Mouse (Mus musculus) neural tube, embryonic 15.5 days (tissue): ENCODE results near the gene Prkca. TPM values are rescaled to one million over a fixed set of nuclear protein-coding genes. Genes with fewer than 3 reads are reported as not detected.

ENCODE experiments used
- ATAC-seq: fragments of 200-750 bp; cut with Nextera tagmentation; 2 replicates; pipeline ENCODE4 v1.8.0; 2017; ENCODE audit warnings: mild to moderate bottlenecking, moderate TSS enrichment, moderate library complexity; ENCODE audit not compliant: low FRiP score
- H3K27ac ChIP-seq: fragments of 300-500 bp; sonication (generic); replicated peaks from 2 replicates; pipeline ENCODE4 v1.5.1; 2015; ENCODE audit warnings: mild to moderate bottlenecking, inconsistent platforms
- H3K27me3 ChIP-seq: fragments of 300-500 bp; sonication (generic); replicated peaks from 2 replicates; pipeline ENCODE4 v1.6.1; 2015; ENCODE audit warnings: inconsistent platforms
- H3K36me3 ChIP-seq: fragments of 300-500 bp; sonication (generic); 2 replicates; pipeline ENCODE4 v1.6.1; 2015; ENCODE audit warnings: inconsistent platforms
- H3K4me1 ChIP-seq: fragments of 300-500 bp; sonication (generic); 2 replicates; pipeline ENCODE4 v1.6.1; 2015; ENCODE audit warnings: inconsistent platforms
- H3K4me2 ChIP-seq: fragments of 300-500 bp; sonication (generic); 2 replicates; pipeline ENCODE4 v1.6.1; 2015; ENCODE audit warnings: inconsistent platforms, mild to moderate bottlenecking, moderate library complexity
- H3K4me3 ChIP-seq: fragments of 300-500 bp; sonication (generic); replicated peaks from 2 replicates; pipeline ENCODE4 v1.5.1; 2015; ENCODE audit warnings: mild to moderate bottlenecking, inconsistent platforms
- H3K9ac ChIP-seq: fragments of 300-500 bp; sonication (generic); replicated peaks from 2 replicates; pipeline ENCODE4 v1.6.1; 2015; ENCODE audit warnings: mild to moderate bottlenecking, inconsistent platforms
- H3K9me3 ChIP-seq: fragments of 300-500 bp; sonication (generic); replicated peaks from 2 replicates; pipeline ENCODE4 v1.6.1; 2016; ENCODE audit warnings: inconsistent platforms
- WGBS: fragments of 180-500 bp; shearing (Covaris S2); methylation state at CpG from one replicate; pipeline ENCODE4 v1.1.7; 2015; ENCODE audit warnings: mixed read lengths; 5-methylcytosine and 5-hydroxymethylcytosine counted together
- polyA plus RNA-seq: library from polyadenylated mRNA; unstranded; fragments of >200 nt; fragmentation: Nextera tagmentation; extraction: Ambion mirVana; gene quantifications from 2 replicates; pipeline ENCODE4 v1.2.1, GENCODE M21; 2015

The Prkca gene
- polyA plus RNA-seq, 1 experiment from 2014 or later, result 9.1 TPM

DNA sequence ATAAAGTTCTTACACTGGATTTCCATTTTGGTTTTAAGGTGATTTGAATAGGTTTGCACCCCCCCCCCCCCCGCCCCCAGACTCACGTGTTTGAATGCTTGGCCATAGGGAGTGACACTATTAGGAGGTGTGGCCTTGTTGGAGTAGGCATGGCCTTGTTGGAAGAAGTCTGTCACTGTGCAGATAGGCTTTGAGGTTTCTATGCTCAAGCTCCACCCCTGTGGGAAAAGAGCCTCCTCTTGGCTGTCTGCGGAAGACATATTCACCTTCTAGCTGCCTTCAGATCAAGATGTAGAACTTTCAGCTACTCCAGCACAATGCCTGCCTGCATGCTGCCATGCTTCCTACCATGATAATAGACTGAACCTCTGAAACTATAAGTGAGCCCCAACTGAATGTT, 49.9 kb downstream of the Prkca start:
- Histone ChIP-seq H3K4me2 (no peak overlapping the region), H3K9me3 (no peaks in the 10 kb centered on the region), H3K27me3 (no peaks in the 10 kb centered on the region), H3K27ac (no peak overlapping the region), H3K36me3 (no peaks in the 10 kb centered on the region), H3K4me1 (peaks cover 11% of the 10 kb centered on the region; the same call in 1 of the 2 replicates), H3K4me3 (no peak overlapping the region), H3K9ac (no peak overlapping the region)
- ATAC-seq, result no peak
- 73% methylated on average over 3 of the region's 3 CpGs for WGBS

DNA sequence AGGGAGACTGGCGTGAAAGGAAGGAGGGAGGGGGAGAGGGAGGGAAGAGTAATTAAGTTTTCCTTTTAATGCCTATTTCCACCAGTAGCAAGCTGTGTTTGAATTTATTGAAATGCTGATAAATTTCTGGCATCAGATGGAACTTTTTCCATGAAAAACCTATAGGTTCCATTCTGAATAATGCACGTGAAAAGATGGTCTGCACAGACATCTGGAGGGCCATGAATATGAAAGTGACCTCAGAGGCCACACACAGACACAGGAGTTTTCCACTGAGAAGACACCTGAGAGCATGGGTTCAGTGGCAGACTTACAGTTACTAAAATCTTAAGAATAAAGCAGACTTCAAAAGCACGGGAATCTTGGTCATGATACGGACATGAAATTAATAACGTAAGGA, 54.5 kb downstream of the Prkca start:
- WGBS, result 85% methylated on average over 5 of the region's 5 CpGs
- H3K27me3 ChIP-seq, result no peaks in the 10 kb centered on the region
- H3K9me3 ChIP-seq, result no peaks in the 10 kb centered on the region
- no peak overlapping the region for H3K27ac ChIP-seq
- H3K4me1 ChIP-seq, result peaks cover 12% of the 10 kb centered on the region
- ATAC-seq, result no peak
- H3K4me2 ChIP-seq, result no peak overlapping the region
- H3K9ac ChIP-seq, result no peak overlapping the region
- H3K36me3 ChIP-seq, result no peaks in the 10 kb centered on the region
- no peak overlapping the region for H3K4me3 ChIP-seq

DNA sequence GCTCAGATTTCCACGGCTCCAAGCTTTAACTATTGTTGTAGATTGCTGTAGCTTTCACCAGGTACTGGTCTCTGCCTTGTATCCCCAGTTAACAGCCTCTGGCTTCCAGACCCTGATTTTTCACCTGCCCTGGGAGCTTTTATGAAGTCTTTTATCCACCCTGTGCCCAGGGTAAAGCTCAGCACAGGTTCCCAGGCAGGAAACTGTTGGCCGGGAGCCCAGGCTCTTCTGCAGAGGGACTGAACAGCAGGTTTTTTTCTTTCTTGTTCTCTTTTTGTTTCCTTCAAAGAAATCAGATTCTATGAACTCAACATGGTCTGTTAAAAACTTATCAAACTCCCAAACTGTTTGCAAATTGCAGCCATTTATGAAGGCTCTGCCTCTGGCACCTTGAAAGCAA, 56.4 kb downstream of the Prkca start:
- no peaks in the 10 kb centered on the region for H3K9me3 ChIP-seq
- no peaks in the 10 kb centered on the region for H3K27me3 ChIP-seq
- no peak overlapping the region for H3K4me3 ChIP-seq
- no peak overlapping the region for H3K9ac ChIP-seq
- no peak for ATAC-seq
- WGBS, result 56% methylated on average over 2 of the region's 2 CpGs
- no peaks in the 10 kb centered on the region for H3K36me3 ChIP-seq
- H3K27ac ChIP-seq, result no peak overlapping the region
- no peak overlapping the region for H3K4me2 ChIP-seq
- peaks cover 12% of the 10 kb centered on the region for H3K4me1 ChIP-seq

DNA sequence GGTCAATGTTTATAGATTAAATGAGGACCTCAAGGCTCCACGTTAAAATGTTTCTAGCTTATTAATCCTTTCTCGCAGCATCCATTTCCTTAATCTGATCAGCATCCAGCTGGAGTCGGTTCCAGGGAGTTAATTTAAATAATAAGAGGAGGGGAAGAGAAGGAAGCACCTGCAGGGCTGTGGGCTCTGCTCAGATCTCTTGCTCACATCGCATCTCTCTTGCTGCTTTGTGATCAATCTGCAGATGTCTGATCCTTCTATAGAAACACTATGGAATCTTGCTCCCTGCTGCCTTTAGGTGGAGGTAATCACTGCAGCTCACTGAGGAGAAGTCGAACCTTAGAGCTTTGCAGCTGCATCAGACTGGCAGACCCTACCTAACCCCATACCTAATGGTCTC, 58.7 kb downstream of the Prkca start:
- no peak overlapping the region for H3K27ac ChIP-seq
- H3K9ac ChIP-seq, result no peak overlapping the region
- WGBS, result 34% methylated on average over 5 of the region's 5 CpGs
- H3K27me3 ChIP-seq, result no peaks in the 10 kb centered on the region
- H3K4me2 ChIP-seq, result no peak overlapping the region
- no peaks in the 10 kb centered on the region for H3K36me3 ChIP-seq
- H3K9me3 ChIP-seq, result no peaks in the 10 kb centered on the region
- ATAC-seq, result no peak
- no peak overlapping the region for H3K4me3 ChIP-seq
- H3K4me1 ChIP-seq, result peaks cover 18% of the 10 kb centered on the region

DNA sequence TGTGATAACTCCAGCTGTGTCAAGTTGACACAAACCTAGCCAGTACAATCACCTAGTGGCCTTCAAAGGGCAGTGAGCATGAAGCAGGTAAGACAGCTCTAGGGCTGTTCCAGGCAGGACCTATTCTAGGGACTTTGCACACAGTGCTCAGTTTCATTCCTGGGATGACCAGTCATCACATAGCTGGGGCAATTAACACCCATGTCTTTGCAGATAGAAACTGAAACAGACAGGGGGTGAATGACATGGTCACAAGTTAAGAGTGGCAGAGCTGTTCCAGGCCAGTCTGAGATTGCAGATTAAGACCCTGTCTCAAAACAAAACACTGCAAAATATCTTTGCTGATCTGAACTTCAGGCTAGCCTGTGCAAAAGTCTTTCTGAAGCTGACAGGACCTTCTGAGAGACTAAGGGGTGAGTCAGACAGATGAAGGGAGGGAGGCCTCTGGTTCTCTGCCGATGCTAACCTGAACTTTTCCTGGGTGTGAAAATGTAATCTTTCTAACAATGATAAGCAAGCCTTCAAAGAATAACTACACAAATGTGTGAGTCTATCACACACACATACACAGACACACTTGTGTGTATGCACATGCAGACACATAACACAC, 60.8 kb downstream of the Prkca start:
- Histone ChIP-seq H3K4me3 (no peak overlapping the region), H3K4me1 (peaks cover 19% of the 10 kb centered on the region), H3K9ac (no peak overlapping the region), H3K4me2 (no peak overlapping the region), H3K9me3 (no peaks in the 10 kb centered on the region), H3K27me3 (no peaks in the 10 kb centered on the region), H3K27ac (no peak overlapping the region), H3K36me3 (no peaks in the 10 kb centered on the region)
- WGBS, result 81% methylated on average over 1 of the region's 1 CpGs
- ATAC-seq, result no peak

DNA sequence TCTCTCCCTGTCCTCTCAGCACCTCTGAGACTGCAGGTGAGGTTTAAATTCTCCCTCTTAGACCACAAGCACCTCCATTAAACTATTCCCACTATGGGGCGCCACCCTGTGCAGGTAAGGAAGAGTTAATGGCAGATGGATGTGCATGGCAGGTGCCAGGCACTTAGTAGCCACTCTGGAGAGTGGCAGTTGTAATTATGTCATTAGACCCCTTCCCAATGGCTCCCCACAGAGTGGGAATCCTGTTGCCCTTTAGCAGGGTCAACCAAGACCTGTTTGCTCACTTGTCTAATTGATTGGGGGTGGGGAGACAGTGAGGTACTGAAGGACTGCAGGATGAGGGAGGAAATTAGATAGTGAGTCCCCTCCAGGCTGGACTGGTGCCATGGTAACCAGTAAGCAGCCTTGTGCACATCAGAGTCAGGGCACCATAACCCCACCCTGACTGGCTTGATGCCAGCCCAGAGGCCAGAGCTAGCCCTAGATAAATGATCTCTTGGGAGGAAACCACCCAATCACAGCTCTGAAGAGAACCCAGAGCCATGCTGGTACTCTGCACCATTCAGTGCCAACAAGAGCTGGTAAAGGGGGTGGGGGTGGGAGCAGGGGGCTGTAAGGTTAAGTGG, 63.9 kb downstream of the Prkca start:
- H3K9ac ChIP-seq, result no peak overlapping the region
- no peak overlapping the region for H3K4me3 ChIP-seq
- no peak for ATAC-seq
- WGBS, result 95% methylated on average over 1 of the region's 1 CpGs
- no peak overlapping the region for H3K27ac ChIP-seq
- no peak overlapping the region for H3K4me2 ChIP-seq
- no peaks in the 10 kb centered on the region for H3K27me3 ChIP-seq
- H3K9me3 ChIP-seq, result no peaks in the 10 kb centered on the region
- peaks cover 21% of the 10 kb centered on the region for H3K4me1 ChIP-seq
- H3K36me3 ChIP-seq, result no peaks in the 10 kb centered on the region

DNA sequence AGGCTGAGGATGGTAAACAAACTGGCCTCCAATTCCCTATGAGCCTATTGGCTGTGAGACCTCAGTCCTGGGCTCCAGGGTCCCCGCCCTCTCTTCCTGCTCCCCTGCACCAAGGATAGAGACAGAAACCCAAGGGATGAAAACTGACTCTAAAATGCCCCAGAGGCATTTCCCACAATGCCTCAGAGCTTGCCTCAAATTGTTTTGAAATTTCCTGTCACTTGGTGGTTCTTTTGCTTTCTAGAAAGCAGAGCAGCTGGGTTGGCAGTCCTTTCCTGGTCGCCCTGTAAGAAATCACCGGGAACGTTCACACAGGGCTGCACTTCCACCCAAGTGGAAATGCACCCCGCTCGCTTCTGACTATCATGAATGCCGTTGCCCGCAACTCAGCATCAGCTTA, 66.6 kb downstream of the Prkca start:
- H3K9ac ChIP-seq, result no peak overlapping the region
- no peaks in the 10 kb centered on the region for H3K9me3 ChIP-seq
- no peak overlapping the region for H3K27ac ChIP-seq
- H3K4me3 ChIP-seq, result no peak overlapping the region
- H3K27me3 ChIP-seq, result no peaks in the 10 kb centered on the region
- ATAC-seq, result no peak
- H3K36me3 ChIP-seq, result no peaks in the 10 kb centered on the region
- H3K4me1 ChIP-seq, result peaks cover 25% of the 10 kb centered on the region
- WGBS, result 80% methylated on average over 8 of the region's 8 CpGs
- H3K4me2 ChIP-seq, result no peak overlapping the region

DNA sequence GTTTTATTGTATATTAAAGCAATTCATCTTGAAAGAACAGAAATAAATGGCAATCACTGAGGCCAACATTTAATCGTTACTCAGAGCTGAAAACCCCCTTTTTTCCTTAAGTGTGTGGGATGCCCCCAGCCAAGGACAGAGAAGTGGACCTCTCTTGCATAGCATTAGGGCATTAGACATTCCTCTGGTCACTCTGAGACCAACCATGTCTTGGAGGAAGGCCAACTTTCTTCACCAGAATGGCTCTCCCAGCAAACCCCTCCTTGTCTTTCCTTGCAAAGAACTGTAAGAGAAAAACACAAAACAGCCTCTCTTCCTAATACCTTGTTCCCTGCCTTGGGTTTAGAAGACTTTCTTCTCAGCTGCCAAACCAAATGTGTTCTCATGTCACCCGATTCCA, 67.6 kb downstream of the Prkca start:
- no peak for ATAC-seq
- Histone ChIP-seq H3K9ac (no peak overlapping the region), H3K27ac (peak overlapping the region; percentile 58; the same call in 1 of the 2 replicates), H3K4me1 (peaks cover 25% of the 10 kb centered on the region), H3K27me3 (no peaks in the 10 kb centered on the region), H3K4me2 (no peak overlapping the region), H3K36me3 (no peaks in the 10 kb centered on the region), H3K4me3 (no peak overlapping the region), H3K9me3 (no peaks in the 10 kb centered on the region)
- WGBS, result 63% methylated on average over 2 of the region's 2 CpGs

DNA sequence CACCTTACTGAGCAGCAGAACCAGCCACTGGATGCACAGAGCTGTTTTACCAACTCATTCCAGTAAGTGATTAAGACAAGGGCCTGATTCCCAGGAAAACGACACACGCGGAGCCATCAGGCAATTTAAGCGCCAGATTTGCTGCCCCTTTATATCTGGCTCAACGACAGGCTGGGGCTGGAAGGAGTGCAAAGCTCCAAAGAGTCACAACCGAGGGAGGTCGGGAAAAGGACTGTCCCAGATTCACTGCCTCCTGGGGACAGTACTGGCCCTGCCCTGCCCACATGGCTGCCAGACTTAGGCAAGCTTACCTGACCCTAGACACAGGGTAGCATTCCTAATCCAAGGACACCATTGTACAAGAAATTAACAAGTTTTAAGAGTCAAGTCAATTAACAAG, 69.7 kb downstream of the Prkca start:
- no peak for ATAC-seq
- Histone ChIP-seq H3K9me3 (no peaks in the 10 kb centered on the region), H3K9ac (no peak overlapping the region), H3K4me2 (no peak overlapping the region), H3K27ac (no peak overlapping the region), H3K36me3 (no peaks in the 10 kb centered on the region), H3K4me1 (peaks cover 28% of the 10 kb centered on the region), H3K27me3 (no peaks in the 10 kb centered on the region), H3K4me3 (no peak overlapping the region)
- WGBS, result 30% methylated on average over 7 of the region's 7 CpGs

DNA sequence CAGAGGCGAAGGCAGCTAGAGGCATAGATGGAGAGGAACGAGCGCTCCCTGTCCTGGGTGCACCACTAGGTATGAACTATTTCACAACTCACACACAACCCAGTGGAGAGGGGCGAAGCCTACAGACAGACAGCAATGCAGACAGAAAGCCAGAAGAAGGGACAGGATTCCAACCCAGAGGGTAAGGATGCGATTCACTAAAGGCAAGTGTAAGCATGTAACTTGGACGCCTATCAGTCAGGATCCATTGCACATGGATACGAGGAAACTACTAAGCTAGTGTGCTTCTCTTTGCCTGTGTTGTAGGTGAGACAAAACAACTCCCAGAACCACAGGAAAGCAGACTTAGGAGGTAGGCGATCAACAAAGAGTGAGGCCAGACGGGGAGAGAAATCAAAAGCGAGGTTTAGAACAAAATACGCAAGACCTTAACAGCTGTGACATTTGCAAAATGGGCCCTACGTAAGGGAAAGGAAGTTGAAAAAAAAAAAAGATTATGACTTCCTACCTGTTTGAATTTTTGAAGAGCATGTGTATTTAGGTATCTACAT, 70.2 kb downstream of the Prkca start:
- no peak overlapping the region for H3K27ac ChIP-seq
- no peaks in the 10 kb centered on the region for H3K36me3 ChIP-seq
- no peaks in the 10 kb centered on the region for H3K27me3 ChIP-seq
- H3K4me2 ChIP-seq, result no peak overlapping the region
- WGBS, result 92% methylated on average over 12 of the region's 12 CpGs
- H3K9ac ChIP-seq, result no peak overlapping the region
- no peak overlapping the region for H3K4me3 ChIP-seq
- no peak for ATAC-seq
- peaks cover 34% of the 10 kb centered on the region for H3K4me1 ChIP-seq
- no peaks in the 10 kb centered on the region for H3K9me3 ChIP-seq

DNA sequence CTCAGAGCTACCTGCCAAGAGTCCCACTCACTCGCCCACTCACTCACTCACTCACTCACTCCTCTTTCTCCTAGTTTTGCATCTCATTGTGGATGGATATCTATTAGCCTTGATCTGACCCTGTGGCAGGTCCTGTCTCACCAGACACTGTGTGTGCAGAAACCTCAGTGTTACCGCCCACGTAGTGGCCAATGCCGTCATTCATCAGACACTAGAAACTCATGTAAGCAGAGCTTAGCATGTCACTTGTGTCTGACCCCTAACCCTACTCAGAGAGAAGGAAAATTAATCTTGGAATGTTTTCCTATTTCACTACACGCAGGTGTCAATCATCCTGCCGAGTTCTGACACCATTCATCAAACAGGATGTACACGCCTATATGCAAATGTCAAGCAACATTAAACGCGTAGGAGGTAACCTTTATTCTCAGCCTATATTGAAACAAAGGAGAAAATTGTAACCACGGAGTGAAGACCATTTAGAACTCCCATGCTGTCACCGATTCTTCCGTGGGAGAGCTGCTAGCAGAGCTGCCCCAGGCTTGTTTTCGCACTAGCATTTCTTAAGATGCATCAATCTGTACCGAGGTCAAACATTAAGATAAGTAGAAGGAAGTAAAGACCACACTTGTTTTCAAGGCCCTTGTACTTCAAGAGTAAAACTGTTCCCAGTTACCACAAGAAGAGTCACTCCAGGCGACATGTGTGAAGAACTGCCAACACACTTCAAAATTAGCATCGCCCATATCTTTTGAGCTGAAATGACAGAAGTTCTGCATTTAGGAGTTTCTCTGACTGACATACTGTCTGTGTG, 70.9 kb downstream of the Prkca start:
- H3K4me2 ChIP-seq, result no peak overlapping the region
- no peak for ATAC-seq
- 78% methylated on average over 16 of the region's 16 CpGs for WGBS
- H3K9ac ChIP-seq, result no peak overlapping the region
- H3K4me3 ChIP-seq, result no peak overlapping the region
- H3K9me3 ChIP-seq, result no peaks in the 10 kb centered on the region
- H3K4me1 ChIP-seq, result peaks cover 41% of the 10 kb centered on the region
- no peaks in the 10 kb centered on the region for H3K27me3 ChIP-seq
- H3K36me3 ChIP-seq, result no peaks in the 10 kb centered on the region
- H3K27ac ChIP-seq, result no peak overlapping the region

DNA sequence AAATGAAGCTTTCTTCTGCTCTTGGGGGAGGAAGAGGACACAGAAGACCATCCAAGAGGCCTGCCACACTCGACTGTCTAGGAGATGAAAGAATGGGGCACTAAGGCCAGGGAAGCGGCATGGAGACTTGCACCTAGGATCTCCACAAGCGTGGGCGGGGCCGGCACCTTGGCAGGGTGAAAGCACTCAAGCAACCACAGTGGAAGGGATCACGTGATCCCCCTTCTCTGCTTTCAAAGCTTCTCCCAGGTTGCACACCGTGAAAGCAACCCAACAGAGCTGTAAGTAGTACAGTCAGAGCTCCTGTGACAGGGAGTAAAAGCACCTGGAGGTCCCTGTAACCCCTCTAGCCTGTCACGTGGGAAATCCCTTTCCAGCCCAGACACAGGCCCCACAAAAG, 72.4 kb downstream of the Prkca start:
- H3K9me3 ChIP-seq, result no peaks in the 10 kb centered on the region
- H3K27me3 ChIP-seq, result no peaks in the 10 kb centered on the region
- H3K27ac ChIP-seq, result no peak overlapping the region
- H3K4me1 ChIP-seq, result peaks cover 43% of the 10 kb centered on the region
- H3K9ac ChIP-seq, result no peak overlapping the region
- no peak overlapping the region for H3K4me2 ChIP-seq
- no peaks in the 10 kb centered on the region for H3K36me3 ChIP-seq
- 67% methylated on average over 8 of the region's 8 CpGs for WGBS
- no peak overlapping the region for H3K4me3 ChIP-seq
- ATAC-seq, result no peak
